Mouse (Mus musculus) olfactory bulb, adult 2 months (tissue): ENCODE data around the gene Ppm1e. TPM values are rescaled to one million over a fixed set of nuclear protein-coding genes. Genes with fewer than 3 reads are reported as not detected.

Experiments
- H3K27ac ChIP-seq: fragments of 200-500 bp; 2 replicates; pipeline ENCODE4 v1.5.1; 2012; ENCODE audit warnings: low read depth, low read length; ENCODE audit not compliant: insufficient read depth
- H3K4me1 ChIP-seq: fragments of 200-500 bp; 2 replicates; pipeline ENCODE4 v1.6.1; 2012; ENCODE audit warnings: low read length; ENCODE audit not compliant: control insufficient read depth, insufficient read depth
- H3K4me3 ChIP-seq: fragments of 200-500 bp; 2 replicates; pipeline ENCODE4 v1.5.1; 2012; ENCODE audit warnings: mild to moderate bottlenecking, low read depth, low read length, moderate library complexity; ENCODE audit not compliant: insufficient read depth
- CTCF ChIP-seq: fragments of 200-500 bp; IDR thresholded peaks from 2 replicates; pipeline ENCODE4 v1.5.1; 2012; ENCODE audit warnings: low read depth, mild to moderate bottlenecking, low read length, moderate library complexity; ENCODE audit not compliant: insufficient read depth
- POLR2A ChIP-seq: fragments of 200-500 bp; IDR thresholded peaks from 2 replicates; pipeline ENCODE4 v1.6.1; 2012; ENCODE audit warnings: mild to moderate bottlenecking, low read depth, low read length, moderate library complexity; ENCODE audit not compliant: insufficient read depth
- WGBS: fragments of 180-500 bp; shearing (Covaris S2); methylation state at CpG from one replicate; pipeline ENCODE4 v1.1.7; 2018; 5-methylcytosine and 5-hydroxymethylcytosine counted together
- polyA plus RNA-seq: library from polyadenylated mRNA; stranded (reverse); fragments of >200 nt; gene quantifications from 2 replicates; pipeline ENCODE4 v1.2.4, GENCODE M21; 2012; ENCODE audit warnings: low replicate concordance; ENCODE audit not compliant: missing spikeins, insufficient read depth, insufficient read length

Gene Ppm1e
- polyA plus RNA-seq, 1 experiment: 159 TPM

DNA sequence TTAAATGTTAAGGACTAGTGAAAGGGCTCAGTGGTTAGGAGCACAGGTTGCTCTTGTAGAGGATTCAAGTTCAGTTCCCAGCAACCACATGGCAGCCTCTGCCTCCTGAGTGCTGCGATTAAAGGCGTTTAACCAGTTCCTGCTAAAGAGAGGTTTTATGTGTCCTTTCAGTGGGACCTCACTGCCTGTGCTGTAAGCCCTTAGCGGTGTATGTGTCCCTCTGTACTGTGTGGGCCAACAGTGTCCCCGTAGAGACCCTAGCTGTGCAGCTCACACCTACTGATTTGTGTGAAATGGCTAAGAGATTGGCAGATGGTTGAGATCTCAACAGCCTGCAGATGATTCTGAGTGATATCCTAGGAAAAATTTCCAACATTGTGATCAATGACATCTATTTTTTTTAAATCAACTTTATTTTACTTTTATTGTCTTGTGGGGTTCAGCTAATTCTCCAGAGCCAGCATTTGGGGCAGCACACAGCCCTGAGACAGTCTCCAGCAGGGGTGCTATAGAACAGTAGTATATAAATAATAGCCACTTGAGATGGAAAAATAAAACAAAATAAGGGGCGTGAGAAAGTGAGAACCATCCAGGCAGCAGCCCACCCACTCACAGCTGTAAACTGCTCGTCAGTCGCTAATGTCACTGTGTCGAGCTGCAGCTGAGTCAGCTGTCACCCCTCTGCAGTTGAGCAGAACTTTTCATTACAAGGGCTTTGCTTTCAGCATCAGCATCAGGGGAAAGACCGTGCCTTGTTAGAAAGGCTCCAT lies 111.9 kb downstream of the Ppm1e start:
- Histone ChIP-seq H3K4me3 (no peak overlapping the region), H3K27ac (peak overlapping the region; percentile 94), H3K4me1 (peaks cover 29% of the 10 kb centered on the region)
- no peak for TF ChIP-seq CTCF
- TF ChIP-seq POLR2A: no peak
- WGBS: 18% methylated on average over 9 of the region's 9 CpGs

GRCm38 (mm10) chr11:87246107-87246651 lies 112.6 kb downstream of the Ppm1e start:
- Histone ChIP-seq H3K27ac (peak overlapping the region; percentile 92), H3K4me3 (no peak overlapping the region), H3K4me1 (peaks cover 33% of the 10 kb centered on the region)
- TF ChIP-seq CTCF (no peak), POLR2A (no peak)
- WGBS: 34% methylated on average over 4 of the region's 4 CpGs

- 68% methylated on average over 9 of the region's 9 CpGs for WGBS
- H3K4me3 ChIP-seq: no peak overlapping the region
- TF ChIP-seq CTCF: no peak
- no peak for TF ChIP-seq POLR2A
- peaks cover 33% of the 10 kb centered on the region for H3K4me1 ChIP-seq
- H3K27ac ChIP-seq: peak overlapping the region; percentile 75
Observed at GRCm38 (mm10) chr11:87245171-87245840, 113.5 kb downstream of the Ppm1e start.

- 36% methylated on average over 7 of the region's 7 CpGs for WGBS
- Histone ChIP-seq H3K4me1 (peaks cover 27% of the 10 kb centered on the region), H3K27ac (peak overlapping the region; percentile 80), H3K4me3 (no peak overlapping the region)
- no peak for TF ChIP-seq POLR2A
- TF ChIP-seq CTCF: no peak
Observed at GRCm38 (mm10) chr11:87241256-87241655, 117.6 kb downstream of the Ppm1e start.

- H3K4me1 ChIP-seq: peaks cover 27% of the 10 kb centered on the region
- peak overlapping the region; percentile 80 for H3K27ac ChIP-seq
- no peak for TF ChIP-seq CTCF
- no peak for TF ChIP-seq POLR2A
- no peak overlapping the region for H3K4me3 ChIP-seq
- WGBS: 33% methylated on average over 4 of the region's 4 CpGs
Observed at GRCm38 (mm10) chr11:87240833-87241215, 118.0 kb downstream of the Ppm1e start.

GRCm38 (mm10) chr11:87240141-87240832 lies 118.5 kb downstream of the Ppm1e start:
- 42% methylated on average over 15 of the region's 15 CpGs for WGBS
- no peak for TF ChIP-seq POLR2A
- TF ChIP-seq CTCF: no peak
- peak overlapping the region; percentile 80 for H3K27ac ChIP-seq
- no peak overlapping the region for H3K4me3 ChIP-seq
- H3K4me1 ChIP-seq: peaks cover 27% of the 10 kb centered on the region

GRCm38 (mm10) chr11:87238891-87239530 lies 119.8 kb downstream of the Ppm1e start:
- 29% methylated on average over 7 of the region's 7 CpGs for WGBS
- Histone ChIP-seq H3K4me3 (no peak overlapping the region), H3K4me1 (peaks cover 25% of the 10 kb centered on the region), H3K27ac (peak overlapping the region; percentile 94)
- no peak for TF ChIP-seq POLR2A
- TF ChIP-seq CTCF: no peak

DNA sequence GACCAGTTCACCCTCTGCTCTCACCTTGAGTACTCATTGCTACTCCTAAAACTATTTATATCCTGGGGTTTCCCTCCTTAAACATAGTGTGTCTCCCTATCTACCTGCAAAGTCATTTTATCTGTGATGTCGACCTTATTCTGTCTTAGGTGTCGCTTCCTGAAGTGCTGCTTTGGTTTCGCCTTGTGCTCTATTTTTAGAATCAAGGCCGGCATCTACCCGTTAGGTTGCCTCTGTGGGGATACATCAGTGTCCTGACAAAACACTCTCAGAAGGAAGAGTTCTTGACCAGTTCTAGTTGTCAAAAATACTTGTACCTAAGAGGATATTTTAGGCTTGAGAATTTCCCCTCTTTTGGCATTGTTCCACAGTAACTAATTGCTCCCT lies 123.3 kb downstream of the Ppm1e start:
- Histone ChIP-seq H3K4me1 (peaks cover 20% of the 10 kb centered on the region), H3K27ac (peak overlapping the region; percentile 65), H3K4me3 (no peak overlapping the region)
- TF ChIP-seq CTCF (no peak), POLR2A (no peak)
- WGBS: 41% methylated on average over 5 of the region's 5 CpGs
